Mouse (Mus musculus): ENCODE measurements around the gene Krcc1. TPM values are rescaled to one million over a fixed set of nuclear protein-coding genes. Genes with fewer than 3 reads are reported as not detected.

Gene Krcc1
- polyA plus RNA-seq, 1 experiment from 2014 or later = 109 TPM

DNA sequence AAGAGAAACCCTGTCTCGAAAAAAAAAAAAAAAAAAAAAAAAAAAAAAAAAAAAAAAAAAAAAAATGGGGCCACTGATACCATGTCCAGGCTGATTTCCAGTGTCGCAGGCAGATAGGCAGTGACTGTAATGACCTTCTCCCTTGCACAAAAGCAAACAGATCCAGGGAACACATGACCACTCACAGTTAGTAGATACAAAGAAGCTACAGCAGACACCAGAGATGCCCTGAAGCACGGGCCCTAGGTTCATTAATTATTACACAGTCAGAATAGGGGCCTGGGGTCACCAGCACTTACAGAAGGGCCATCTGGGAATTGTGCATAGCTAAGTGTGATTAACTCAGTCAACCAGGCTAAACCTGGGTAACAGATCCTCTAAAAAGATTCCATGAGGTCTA is 35.5 kb upstream of the Krcc1 start:
- Histone ChIP-seq H3K27ac (ENCODE audit: low read depth, low read length) (peak overlapping the region; percentile 89), H3K9ac (ENCODE audit: low read depth, low read length) (no peak overlapping the region), H3K9me3 (ENCODE audit: control insufficient read depth) (no peaks in the 10 kb centered on the region), H3K4me2 (replicated peaks; ENCODE audit: low read depth) (no peak overlapping the region), H3K36me3 (ENCODE audit: control insufficient read depth, insufficient read depth) (no peaks in the 10 kb centered on the region), H3K4me1 (replicated peaks; ENCODE audit: control insufficient read depth, insufficient read depth, low read length) (0 out of 2 replicates have a peak, but pooled peaks cover 5% of the 10 kb centered on the region), H3K4me3 (ENCODE audit: low read depth, low read length) (no peak overlapping the region), H3K27me3 (replicated peaks; ENCODE audit: control insufficient read depth, insufficient read depth, low read length) (no peaks in the 10 kb centered on the region)
- WGBS = 25% methylated on average over 3 of the region's 3 CpGs
- ATAC-seq = peak; percentile 44
- no peak for TF ChIP-seq CTCF (IDR thresholded peaks at IDR 0.05; ENCODE audit: low read depth)

DNA sequence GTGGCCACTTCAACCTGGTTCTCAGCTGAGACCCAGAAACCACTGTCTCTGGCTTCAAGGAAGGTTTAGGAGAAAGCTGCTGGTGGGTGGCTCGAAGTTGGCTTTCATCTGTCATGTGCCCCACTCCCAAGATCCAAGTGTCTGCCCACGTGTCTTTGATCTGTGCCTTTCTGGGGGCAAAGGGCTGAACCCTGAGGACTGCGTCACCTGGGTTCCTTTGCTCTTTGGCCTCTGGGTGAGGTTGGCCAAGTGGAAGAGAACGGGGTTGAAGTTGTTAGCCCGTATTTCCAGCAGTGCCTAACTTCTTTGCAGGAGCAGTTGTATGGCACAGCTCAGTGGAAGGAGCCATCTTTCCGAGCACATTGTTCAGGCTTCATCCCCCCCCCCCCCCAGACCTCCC is 35.0 kb upstream of the Krcc1 start:
- H3K4me2 ChIP-seq (replicated peaks; ENCODE audit: low read depth) = peak overlapping the region; percentile 41
- H3K9ac ChIP-seq (ENCODE audit: low read depth, low read length) = no peak overlapping the region
- TF ChIP-seq CTCF (IDR thresholded peaks at IDR 0.05; ENCODE audit: low read depth) = no peak
- H3K9me3 ChIP-seq (ENCODE audit: control insufficient read depth) = no peaks in the 10 kb centered on the region
- ATAC-seq = peak; percentile 91
- H3K27me3 ChIP-seq (replicated peaks; ENCODE audit: control insufficient read depth, insufficient read depth, low read length) = no peaks in the 10 kb centered on the region
- 0 out of 2 replicates have a peak, but pooled peaks cover 5% of the 10 kb centered on the region for H3K4me1 ChIP-seq (replicated peaks; ENCODE audit: control insufficient read depth, insufficient read depth, low read length)
- H3K27ac ChIP-seq (ENCODE audit: low read depth, low read length) = peak overlapping the region; percentile 89
- no peak overlapping the region for H3K4me3 ChIP-seq (ENCODE audit: low read depth, low read length)
- H3K36me3 ChIP-seq (ENCODE audit: control insufficient read depth, insufficient read depth) = no peaks in the 10 kb centered on the region
- WGBS = 35% methylated on average over 6 of the region's 6 CpGs

DNA sequence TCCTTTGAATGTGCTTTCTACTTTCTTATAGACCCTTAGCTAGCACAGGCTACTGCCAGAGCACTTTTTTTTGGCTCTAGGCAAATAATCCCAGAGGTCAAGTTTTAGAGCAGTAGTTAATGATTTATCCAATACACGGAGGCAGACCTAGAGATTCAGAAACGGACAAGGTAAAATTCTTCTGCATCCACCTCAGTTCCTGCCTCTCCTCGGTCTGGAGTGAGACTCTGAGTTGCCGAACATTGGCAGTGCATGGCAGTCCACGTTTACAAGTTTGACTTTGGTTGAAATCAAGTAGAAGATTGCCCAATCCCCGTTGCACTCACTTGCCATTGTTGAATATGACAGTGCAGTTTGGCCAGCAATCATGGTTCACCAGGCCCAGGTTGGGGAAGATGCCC is 34.4 kb upstream of the Krcc1 start:
- Histone ChIP-seq H3K27me3 (replicated peaks; ENCODE audit: control insufficient read depth, insufficient read depth, low read length) (no peaks in the 10 kb centered on the region), H3K27ac (ENCODE audit: low read depth, low read length) (peak overlapping the region; percentile 89), H3K36me3 (ENCODE audit: control insufficient read depth, insufficient read depth) (no peaks in the 10 kb centered on the region), H3K9ac (ENCODE audit: low read depth, low read length) (no peak overlapping the region), H3K4me2 (replicated peaks; ENCODE audit: low read depth) (peak overlapping the region; percentile 41), H3K4me1 (replicated peaks; ENCODE audit: control insufficient read depth, insufficient read depth, low read length) (0 out of 2 replicates have a peak, but pooled peaks cover 5% of the 10 kb centered on the region), H3K9me3 (ENCODE audit: control insufficient read depth) (no peaks in the 10 kb centered on the region), H3K4me3 (ENCODE audit: low read depth, low read length) (no peak overlapping the region)
- peak; percentile 28 for ATAC-seq
- TF ChIP-seq CTCF (IDR thresholded peaks at IDR 0.05; ENCODE audit: low read depth) = no peak
- 48% methylated on average over 6 of the region's 6 CpGs for WGBS

DNA sequence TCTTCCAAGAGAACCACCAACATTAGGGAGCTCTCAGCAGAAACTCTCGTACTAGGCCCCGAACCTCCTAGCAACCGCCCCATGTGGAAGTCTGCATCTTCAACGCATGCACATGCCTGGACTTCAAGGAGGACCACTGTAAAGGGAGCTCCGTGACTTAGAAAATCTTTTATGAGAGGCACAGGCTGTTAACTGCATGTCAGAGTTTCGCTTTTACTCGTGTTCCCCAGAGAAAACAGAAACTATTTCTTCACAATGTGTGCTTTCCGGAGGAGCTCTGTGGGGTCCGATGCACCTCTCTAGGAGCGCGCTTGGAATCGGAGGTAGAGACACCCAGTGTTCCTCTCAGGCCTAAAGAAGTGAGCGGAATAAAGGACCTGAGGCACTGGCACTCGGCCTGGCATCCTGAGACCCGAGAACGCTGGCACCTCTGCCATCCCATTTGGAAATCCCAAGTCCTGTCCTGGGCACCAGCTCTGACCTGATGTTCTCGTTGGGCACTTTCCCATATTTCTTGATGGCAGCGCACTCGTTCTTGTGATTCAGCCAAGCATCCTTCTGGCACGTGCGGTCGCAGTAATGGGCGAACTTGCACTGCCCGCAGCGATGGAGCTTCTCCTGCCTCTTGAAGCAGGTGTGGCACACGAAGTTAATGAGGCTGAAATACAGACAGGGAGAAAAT is 32.3 kb upstream of the Krcc1 start:
- Histone ChIP-seq H3K27me3 (replicated peaks; ENCODE audit: control insufficient read depth, insufficient read depth, low read length) (no peaks in the 10 kb centered on the region), H3K9me3 (ENCODE audit: control insufficient read depth) (no peaks in the 10 kb centered on the region), H3K9ac (ENCODE audit: low read depth, low read length) (no peak overlapping the region), H3K27ac (ENCODE audit: low read depth, low read length) (no peak overlapping the region), H3K4me3 (ENCODE audit: low read depth, low read length) (no peak overlapping the region), H3K4me2 (replicated peaks; ENCODE audit: low read depth) (no peak overlapping the region), H3K4me1 (replicated peaks; ENCODE audit: control insufficient read depth, insufficient read depth, low read length) (0 out of 2 replicates have a peak, but pooled peaks cover 5% of the 10 kb centered on the region), H3K36me3 (ENCODE audit: control insufficient read depth, insufficient read depth) (no peaks in the 10 kb centered on the region)
- 95% methylated on average over 26 of the region's 26 CpGs for WGBS
- no peak for ATAC-seq
- TF ChIP-seq CTCF (IDR thresholded peaks at IDR 0.05; ENCODE audit: low read depth) = no peak

DNA sequence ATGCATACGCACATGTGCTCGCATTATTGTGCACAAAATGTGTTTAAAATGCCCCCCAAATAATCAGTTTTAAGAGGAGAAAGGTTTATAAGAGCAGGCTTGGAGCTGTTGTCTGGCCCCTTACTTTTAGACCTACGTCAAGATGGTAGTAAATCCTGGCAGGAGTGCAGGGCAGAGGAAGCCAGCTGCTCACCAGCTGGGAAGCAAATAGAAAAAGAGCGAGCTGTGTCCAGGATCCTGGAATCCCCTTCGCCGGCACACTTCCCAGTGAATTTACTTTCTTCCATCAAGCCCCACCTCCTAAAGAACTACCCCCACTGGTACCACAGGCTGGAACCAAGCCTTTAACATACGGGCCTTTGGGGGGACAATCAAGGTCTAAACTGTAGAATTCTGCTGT is 30.6 kb upstream of the Krcc1 start:
- no peak overlapping the region for H3K4me3 ChIP-seq (ENCODE audit: low read depth, low read length)
- WGBS = 75% methylated on average over 7 of the region's 7 CpGs
- H3K4me1 ChIP-seq (replicated peaks; ENCODE audit: control insufficient read depth, insufficient read depth, low read length) = 0 out of 2 replicates have a peak, but pooled peaks cover 5% of the 10 kb centered on the region
- no peak overlapping the region for H3K4me2 ChIP-seq (replicated peaks; ENCODE audit: low read depth)
- H3K27ac ChIP-seq (ENCODE audit: low read depth, low read length) = no peak overlapping the region
- H3K27me3 ChIP-seq (replicated peaks; ENCODE audit: control insufficient read depth, insufficient read depth, low read length) = no peaks in the 10 kb centered on the region
- TF ChIP-seq CTCF (IDR thresholded peaks at IDR 0.05; ENCODE audit: low read depth) = no peak
- H3K9me3 ChIP-seq (ENCODE audit: control insufficient read depth) = no peaks in the 10 kb centered on the region
- no peak for ATAC-seq
- H3K9ac ChIP-seq (ENCODE audit: low read depth, low read length) = no peak overlapping the region
- H3K36me3 ChIP-seq (ENCODE audit: control insufficient read depth, insufficient read depth) = no peaks in the 10 kb centered on the region

DNA sequence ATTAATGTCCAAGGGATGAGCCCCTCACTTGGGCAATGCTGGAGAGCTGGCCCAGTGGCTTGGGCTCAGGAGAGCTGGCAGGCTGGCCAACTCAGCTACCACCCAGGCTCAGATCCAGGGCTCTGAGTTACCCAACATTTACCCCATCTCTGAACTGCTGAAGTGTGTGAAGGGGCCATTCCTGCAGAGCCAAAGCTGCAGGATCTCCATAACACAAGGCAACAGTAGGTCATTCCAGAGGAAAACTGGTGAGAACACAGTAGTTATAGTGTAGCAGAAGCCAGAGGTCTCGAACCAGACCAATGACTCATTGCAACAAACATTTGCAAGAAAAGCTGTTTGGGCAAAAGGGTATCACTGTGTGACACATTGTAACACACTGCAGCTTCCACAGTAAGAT is 28.7 kb upstream of the Krcc1 start:
- 82% methylated on average over 1 of the region's 1 CpGs for WGBS
- Histone ChIP-seq H3K9me3 (ENCODE audit: control insufficient read depth) (no peaks in the 10 kb centered on the region), H3K36me3 (ENCODE audit: control insufficient read depth, insufficient read depth) (no peaks in the 10 kb centered on the region), H3K27ac (ENCODE audit: low read depth, low read length) (no peak overlapping the region), H3K9ac (ENCODE audit: low read depth, low read length) (no peak overlapping the region), H3K27me3 (replicated peaks; ENCODE audit: control insufficient read depth, insufficient read depth, low read length) (no peaks in the 10 kb centered on the region), H3K4me3 (ENCODE audit: low read depth, low read length) (no peak overlapping the region), H3K4me2 (replicated peaks; ENCODE audit: low read depth) (no peak overlapping the region), H3K4me1 (replicated peaks; ENCODE audit: control insufficient read depth, insufficient read depth, low read length) (0 out of 2 replicates have a peak, but pooled peaks cover 5% of the 10 kb centered on the region)
- ATAC-seq = no peak
- TF ChIP-seq CTCF (IDR thresholded peaks at IDR 0.05; ENCODE audit: low read depth) = no peak
